37 mouse cellular contexts compared by ENCODE assay signal in genomic region chr2:164638696-164639095, GRCm38 (mm10). TPM values are rescaled to one million over a fixed set of nuclear protein-coding genes. Genes with fewer than 3 reads are reported as not detected.
"Had no signal": no experiment of that assay in that cellular context is flagged by ENCODE, and none has a peak within 500 bp of the region (broad histone marks: within the 10 kb centered on the region; RNA-seq: fewer than 3 reads in every experiment).

Gene Wfdc16 (minus strand): TSS chr2:164638796.

- DNase-seq: gastrocnemius, adult 2 months; gastrocnemius, postnatal 10 days; gastrocnemius, postnatal 25 days; heart, adult 2 months; heart, postnatal 14 days; heart, postnatal 36 days; layer of hippocampus, adult 9-11 months; layer of hippocampus, postnatal 36 days; left cerebral cortex, postnatal 4 days had no signal

- H3K27me3 ChIP-seq: heart, embryonic 13.5 days; heart, embryonic 15.5 days; hindbrain, embryonic 13.5 days; hindbrain, embryonic 15.5 days; kidney, embryonic 15.5 days; limb, embryonic 13.5 days; limb, embryonic 15.5 days had no signal

- ATAC-seq: hindbrain, postnatal 0 days; intestine, embryonic 16.5 days had no signal

- H3K9me3 ChIP-seq: heart, embryonic 15.5 days; hindbrain, embryonic 13.5 days; hindbrain, embryonic 15.5 days; kidney, embryonic 15.5 days; limb, embryonic 13.5 days; limb, embryonic 15.5 days had no signal

- H3K27ac ChIP-seq: gastrocnemius, adult 2 months; heart, adult 2 months; heart, embryonic 13.5 days; heart, embryonic 15.5 days; hindbrain, embryonic 13.5 days; hindbrain, embryonic 15.5 days; hindbrain, postnatal 0 days; kidney, embryonic 15.5 days; kidney, postnatal 0 days; limb, embryonic 13.5 days; limb, embryonic 15.5 days; liver, embryonic 14.5 days had no signal

- H3K4me3 ChIP-seq: gastrocnemius, adult 2 months; heart, adult 2 months; heart, embryonic 13.5 days; heart, embryonic 15.5 days; hindbrain, embryonic 13.5 days; hindbrain, embryonic 15.5 days; kidney, embryonic 15.5 days; limb, embryonic 13.5 days; limb, embryonic 15.5 days had no signal

- H3K9ac ChIP-seq: heart, embryonic 13.5 days; heart, embryonic 15.5 days; hindbrain, embryonic 13.5 days; hindbrain, embryonic 15.5 days; kidney, embryonic 15.5 days; limb, embryonic 13.5 days; limb, embryonic 15.5 days; liver, embryonic 14.5 days had no signal

- H3K4me1 ChIP-seq: heart, embryonic 13.5 days; hindbrain, embryonic 13.5 days; hindbrain, embryonic 15.5 days; kidney, embryonic 15.5 days; limb, embryonic 13.5 days; limb, embryonic 15.5 days had no signal

- H3K4me2 ChIP-seq: heart, embryonic 11.5 days; heart, embryonic 13.5 days; heart, embryonic 15.5 days; hindbrain, embryonic 13.5 days; hindbrain, embryonic 15.5 days; kidney, embryonic 15.5 days; limb, embryonic 13.5 days; limb, embryonic 15.5 days; liver, embryonic 11.5 days had no signal

- H3K36me3 ChIP-seq: heart, embryonic 13.5 days; heart, embryonic 15.5 days; hindbrain, embryonic 13.5 days; hindbrain, embryonic 15.5 days; kidney, embryonic 15.5 days; limb, embryonic 13.5 days; limb, embryonic 15.5 days had no signal

RNA-seq across cellular contexts. Expression of gene Wfdc16, which starts in this region (rescaled TPM):
- total RNA-seq: gastrocnemius, adult 2 months; gastrocnemius, postnatal 10 days; gastrocnemius, postnatal 25 days; gastrocnemius, postnatal 4 days; heart, adult 2 months; heart, postnatal 14 days; heart, postnatal 36 days; hematopoietic stem cell, adult 5-6 weeks; hindbrain, postnatal 0 days; layer of hippocampus, adult 18-20 months; layer of hippocampus, adult 8-10 months; layer of hippocampus, postnatal 14 days; layer of hippocampus, postnatal 36 days; left cerebral cortex, adult 18-20 months; left cerebral cortex, adult 8-10 months; left cerebral cortex, postnatal 10 days; left cerebral cortex, postnatal 25 days; left cerebral cortex, postnatal 4 days had no signal
- polyA plus RNA-seq: frontal cortex, adult 2 months; heart, adult 2 months; heart, embryonic 11.5 days; heart, embryonic 13.5 days; heart, embryonic 15.5 days; heart, postnatal 0 days; hindbrain, embryonic 11.5 days; hindbrain, embryonic 13.5 days; hindbrain, embryonic 15.5 days; hindbrain, postnatal 0 days; intestine, embryonic 14.5 days; intestine, embryonic 16.5 days; kidney, embryonic 15.5 days; large intestine, adult 2 months; limb, embryonic 11.5 days; limb, embryonic 13.5 days; limb, embryonic 15.5 days; liver, embryonic 11.5 days; liver, embryonic 14.5 days had no signal
